Mouse (Mus musculus) embryonic facial prominence, embryonic 15.5 days (tissue): ENCODE data around the gene Ugt3a2. TPM values are rescaled to one million over a fixed set of nuclear protein-coding genes. Genes with fewer than 3 reads are reported as not detected.

Source experiments
- ATAC-seq: fragments of 200-750 bp; cut with Nextera tagmentation; 2 replicates; pipeline ENCODE4 v1.8.0; 2017; ENCODE audit warnings: low read depth, moderate TSS enrichment; ENCODE audit not compliant: insufficient number of reproducible peaks, low FRiP score, low TSS enrichment
- H3K27ac ChIP-seq: fragments of 300-500 bp; sonication (generic); replicated peaks from 2 replicates; pipeline ENCODE4 v1.5.1; 2015; ENCODE audit warnings: mild to moderate bottlenecking, inconsistent platforms
- H3K27me3 ChIP-seq: fragments of 300-500 bp; sonication (generic); 2 replicates; pipeline ENCODE4 v1.6.1; 2015; ENCODE audit warnings: inconsistent platforms
- H3K36me3 ChIP-seq: fragments of 300-500 bp; sonication (generic); 2 replicates; pipeline ENCODE4 v1.6.1; 2015; ENCODE audit warnings: mild to moderate bottlenecking, inconsistent platforms
- H3K4me1 ChIP-seq: fragments of 300-500 bp; sonication (generic); 2 replicates; pipeline ENCODE4 v1.6.1; 2015; ENCODE audit warnings: inconsistent platforms
- H3K4me2 ChIP-seq: fragments of 300-500 bp; sonication (generic); replicated peaks from 2 replicates; pipeline ENCODE4 v1.6.1; 2015; ENCODE audit warnings: mild to moderate bottlenecking, inconsistent platforms
- H3K4me3 ChIP-seq: fragments of 300-500 bp; sonication (generic); replicated peaks from 2 replicates; pipeline ENCODE4 v1.5.1; 2015; ENCODE audit warnings: mild to moderate bottlenecking, inconsistent platforms
- H3K9ac ChIP-seq: fragments of 300-500 bp; sonication (generic); 2 replicates; pipeline ENCODE4 v1.6.1; 2015; ENCODE audit warnings: inconsistent platforms
- H3K9me3 ChIP-seq: fragments of 300-500 bp; sonication (generic); replicated peaks from 2 replicates; pipeline ENCODE4 v1.6.1; 2016; ENCODE audit warnings: inconsistent platforms
- WGBS: fragments of 180-500 bp; shearing (Covaris S2); methylation state at CpG from one replicate; pipeline ENCODE4 v1.1.7; 2015; 5-methylcytosine and 5-hydroxymethylcytosine counted together
- polyA plus RNA-seq: library from polyadenylated mRNA; unstranded; fragments of >200 nt; fragmentation: Nextera tagmentation; extraction: Ambion mirVana; gene quantifications from 2 replicates; pipeline ENCODE4 v1.2.1, GENCODE M21; 2015

Ugt3a2 gene
- polyA plus RNA-seq, result not detected in 2 replicates

- WGBS, result 82% methylated on average over 4 of the region's 4 CpGs
Observed at GRCm38 (mm10) chr15:9335341-9335740, at the start of gene Ugt3a2. Gene Ugt3a2 (plus strand): TSS chr15:9335550.

GRCm38 (mm10) chr15:9289660-9290059, 45.7 kb upstream of the Ugt3a2 start:
- Histone ChIP-seq H3K27me3 (no peaks in the 10 kb centered on the region), H3K4me1 (no peaks in the 10 kb centered on the region), H3K4me2 (no peak overlapping the region), H3K27ac (no peak overlapping the region), H3K9ac (no peak overlapping the region), H3K4me3 (no peak overlapping the region), H3K9me3 (no peaks in the 10 kb centered on the region), H3K36me3 (no peaks in the 10 kb centered on the region)
- ATAC-seq, result no peak
- WGBS, result 57% methylated on average over 2 of the region's 2 CpGs

More at GRCm38 (mm10) chr15:9335341-9335740, at the start of gene Ugt3a2:
- H3K9me3 ChIP-seq, result no peaks in the 10 kb centered on the region
- H3K36me3 ChIP-seq, result no peaks in the 10 kb centered on the region
- no peak within 1 kb of the TSS for H3K4me3 ChIP-seq
- H3K9ac ChIP-seq, result no peak within 1 kb of the TSS
- H3K4me2 ChIP-seq, result no peak within 1 kb of the TSS
- no peak within 1 kb of the TSS for H3K27ac ChIP-seq
- no peaks in the 10 kb centered on the region for H3K4me1 ChIP-seq
- no peak for ATAC-seq
- no peaks in the 10 kb centered on the region for H3K27me3 ChIP-seq

- no peak overlapping the region for H3K4me2 ChIP-seq
- WGBS, result 72% methylated on average over 8 of the region's 8 CpGs
- no peak overlapping the region for H3K27ac ChIP-seq
- no peaks in the 10 kb centered on the region for H3K27me3 ChIP-seq
- H3K36me3 ChIP-seq, result no peaks in the 10 kb centered on the region
- no peak overlapping the region for H3K9ac ChIP-seq
- no peaks in the 10 kb centered on the region for H3K9me3 ChIP-seq
- H3K4me1 ChIP-seq, result no peaks in the 10 kb centered on the region
- ATAC-seq, result no peak
- H3K4me3 ChIP-seq, result no peak overlapping the region
Observed at GRCm38 (mm10) chr15:9305978-9306692, 29.2 kb upstream of the Ugt3a2 start.

- H3K4me1 ChIP-seq, result no peaks in the 10 kb centered on the region
- no peak overlapping the region for H3K4me2 ChIP-seq
- no peak overlapping the region for H3K27ac ChIP-seq
- no peaks in the 10 kb centered on the region for H3K36me3 ChIP-seq
- no peaks in the 10 kb centered on the region for H3K27me3 ChIP-seq
- no peak overlapping the region for H3K9ac ChIP-seq
- H3K9me3 ChIP-seq, result no peaks in the 10 kb centered on the region
- no peak overlapping the region for H3K4me3 ChIP-seq
- 67% methylated on average over 2 of the region's 2 CpGs for WGBS
- ATAC-seq, result no peak
Observed at GRCm38 (mm10) chr15:9334596-9334995, 754 bp upstream of the Ugt3a2 start.

- ATAC-seq, result no peak
- Histone ChIP-seq H3K9ac (no peak overlapping the region), H3K4me3 (no peak overlapping the region), H3K4me1 (no peaks in the 10 kb centered on the region), H3K27ac (no peak overlapping the region), H3K27me3 (no peaks in the 10 kb centered on the region), H3K4me2 (no peak overlapping the region), H3K9me3 (no peaks in the 10 kb centered on the region), H3K36me3 (no peaks in the 10 kb centered on the region)
- WGBS, result 77% methylated on average over 3 of the region's 3 CpGs
Observed at GRCm38 (mm10) chr15:9336616-9337015, 1.3 kb downstream of the Ugt3a2 start.

- no peaks in the 10 kb centered on the region for H3K36me3 ChIP-seq
- 63% methylated on average over 3 of the region's 3 CpGs for WGBS
- H3K27ac ChIP-seq, result no peak overlapping the region
- no peak overlapping the region for H3K4me3 ChIP-seq
- H3K4me2 ChIP-seq, result no peak overlapping the region
- H3K4me1 ChIP-seq, result no peaks in the 10 kb centered on the region
- ATAC-seq, result no peak
- no peak overlapping the region for H3K9ac ChIP-seq
- H3K9me3 ChIP-seq, result no peaks in the 10 kb centered on the region
- no peaks in the 10 kb centered on the region for H3K27me3 ChIP-seq
Observed at GRCm38 (mm10) chr15:9337021-9337420, 1.7 kb downstream of the Ugt3a2 start.

GRCm38 (mm10) chr15:9348739-9349138, 13.4 kb downstream of the Ugt3a2 start:
- ATAC-seq, result no peak
- H3K4me1 ChIP-seq, result no peaks in the 10 kb centered on the region
- no peaks in the 10 kb centered on the region for H3K9me3 ChIP-seq
- no peak overlapping the region for H3K4me3 ChIP-seq
- H3K36me3 ChIP-seq, result no peaks in the 10 kb centered on the region
- no peaks in the 10 kb centered on the region for H3K27me3 ChIP-seq
- 44% methylated on average over 3 of the region's 3 CpGs for WGBS
- no peak overlapping the region for H3K9ac ChIP-seq
- no peak overlapping the region for H3K27ac ChIP-seq
- H3K4me2 ChIP-seq, result no peak overlapping the region

- Histone ChIP-seq H3K4me2 (no peak overlapping the region), H3K27me3 (no peaks in the 10 kb centered on the region), H3K9ac (no peak overlapping the region), H3K4me1 (no peaks in the 10 kb centered on the region), H3K9me3 (no peaks in the 10 kb centered on the region), H3K36me3 (no peaks in the 10 kb centered on the region), H3K27ac (no peak overlapping the region), H3K4me3 (no peak overlapping the region)
- WGBS, result 64% methylated on average over 2 of the region's 2 CpGs
- ATAC-seq, result no peak
Observed at GRCm38 (mm10) chr15:9362801-9363200, 27.5 kb downstream of the Ugt3a2 start.

- H3K9ac ChIP-seq, result no peak overlapping the region
- H3K4me3 ChIP-seq, result no peak overlapping the region
- ATAC-seq, result no peak
- H3K36me3 ChIP-seq, result no peaks in the 10 kb centered on the region
- no peaks in the 10 kb centered on the region for H3K9me3 ChIP-seq
- no peak overlapping the region for H3K4me2 ChIP-seq
- no peak overlapping the region for H3K27ac ChIP-seq
- WGBS, result 86% methylated on average over 3 of the region's 3 CpGs
- no peaks in the 10 kb centered on the region for H3K27me3 ChIP-seq
- H3K4me1 ChIP-seq, result no peaks in the 10 kb centered on the region
Observed at GRCm38 (mm10) chr15:9368774-9369173, 33.4 kb downstream of the Ugt3a2 start.

- no peak overlapping the region for H3K9ac ChIP-seq
- 91% methylated on average over 7 of the region's 7 CpGs for WGBS
- no peak overlapping the region for H3K27ac ChIP-seq
- H3K4me2 ChIP-seq, result no peak overlapping the region
- no peaks in the 10 kb centered on the region for H3K27me3 ChIP-seq
- H3K9me3 ChIP-seq, result no peaks in the 10 kb centered on the region
- no peak overlapping the region for H3K4me3 ChIP-seq
- H3K36me3 ChIP-seq, result no peaks in the 10 kb centered on the region
- H3K4me1 ChIP-seq, result no peaks in the 10 kb centered on the region
- ATAC-seq, result no peak
Observed at GRCm38 (mm10) chr15:9376281-9376680, 40.9 kb downstream of the Ugt3a2 start.

GRCm38 (mm10) chr15:9409475-9409874, 74.1 kb downstream of the Ugt3a2 start:
- ATAC-seq, result no peak
- Histone ChIP-seq H3K4me1 (no peaks in the 10 kb centered on the region), H3K9me3 (no peaks in the 10 kb centered on the region), H3K4me3 (no peak overlapping the region), H3K27me3 (no peaks in the 10 kb centered on the region), H3K9ac (no peak overlapping the region), H3K4me2 (no peak overlapping the region), H3K36me3 (no peaks in the 10 kb centered on the region), H3K27ac (no peak overlapping the region)
- 84% methylated on average over 3 of the region's 3 CpGs for WGBS
